Mouse (Mus musculus) ES-Bruce4 (cell line): ENCODE measurements at regions not wholly inside any gene's neighbourhood (a gene's known extent, or its start where the extent isn't known, plus 50 kb on each side); places are given as distances from the start of the nearest gene placed in this dataset.

Experiments used
- H3K27ac ChIP-seq: 2 replicates; pipeline ENCODE4 v1.5.1; 2012; ENCODE audit warnings: low read length, inconsistent platforms; ENCODE audit not compliant: insufficient read depth
- H3K27me3 ChIP-seq: 2 replicates; pipeline ENCODE4 v1.6.1; 2012; ENCODE audit warnings: mild to moderate bottlenecking, low read length, inconsistent platforms; ENCODE audit not compliant: control insufficient read depth, poor library complexity, insufficient read depth, severe bottlenecking
- H3K36me3 ChIP-seq: 2 replicates; pipeline ENCODE4 v1.6.1; 2012; ENCODE audit warnings: inconsistent platforms, mild to moderate bottlenecking, low read length, moderate library complexity; ENCODE audit not compliant: control insufficient read depth, poor library complexity, insufficient read depth, severe bottlenecking
- H3K4me1 ChIP-seq: one replicate; pipeline ENCODE4 v1.8.1; 2011; ENCODE audit warnings: low read length; ENCODE audit not compliant: control insufficient read depth, insufficient read depth
- H3K4me3 ChIP-seq: 2 replicates; pipeline ENCODE4 v1.5.1; 2011; ENCODE audit warnings: low read depth, mild to moderate bottlenecking, low read length
- H3K9ac ChIP-seq: 2 replicates; pipeline ENCODE4 v1.6.1; 2012; ENCODE audit warnings: low read depth, mild to moderate bottlenecking, inconsistent platforms; ENCODE audit not compliant: poor library complexity, severe bottlenecking
- H3K9me3 ChIP-seq: replicated peaks from 2 replicates; pipeline ENCODE4 v1.6.1; 2012; ENCODE audit warnings: mild to moderate bottlenecking, low read length, inconsistent platforms; ENCODE audit not compliant: control insufficient read depth, poor library complexity, insufficient read depth, severe bottlenecking
- CTCF ChIP-seq: IDR thresholded peaks from one replicate; pipeline ENCODE4 v1.8.1; 2011; ENCODE audit warnings: low read depth, low read length
- EP300 ChIP-seq: IDR thresholded peaks from 2 replicates; pipeline ENCODE4 v1.6.1; 2011; ENCODE audit warnings: low read depth, low read length; ENCODE audit not compliant: insufficient read depth
- POLR2A ChIP-seq: IDR thresholded peaks from one replicate; pipeline ENCODE4 v1.8.1; 2011; ENCODE audit warnings: low read length; ENCODE audit not compliant: insufficient read depth

DNA sequence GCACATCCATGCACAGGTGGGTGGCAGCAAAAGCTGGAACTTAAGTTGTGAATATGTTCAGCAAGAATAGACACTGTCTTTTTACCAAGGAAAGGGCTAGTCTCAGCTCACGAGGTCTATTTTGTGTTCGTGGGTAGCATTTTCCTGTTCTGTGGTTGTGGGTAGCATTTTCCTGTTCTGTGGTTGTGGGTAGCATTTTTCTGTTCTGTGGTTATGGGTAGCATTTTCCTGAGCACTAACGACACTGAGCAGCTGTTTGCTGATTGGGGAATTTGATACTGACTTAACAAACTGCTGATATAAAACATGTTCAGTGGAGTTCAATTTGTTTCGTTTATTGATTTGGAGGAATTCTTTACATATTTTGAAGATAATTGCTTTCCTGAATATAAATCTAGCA lies 837.8 kb upstream of the Vwc2 start:
- Histone ChIP-seq H3K4me3 (no peak overlapping the region), H3K9ac (no peak overlapping the region), H3K27me3 (no peaks in the 10 kb centered on the region), H3K27ac (no peak overlapping the region), H3K9me3 (0 out of 2 replicates have a peak, but pooled peaks cover 2% of the 10 kb centered on the region), H3K36me3 (no peaks in the 10 kb centered on the region), H3K4me1 (no peaks in the 10 kb centered on the region)
- TF ChIP-seq EP300 = no peak
- no peak for TF ChIP-seq POLR2A

DNA sequence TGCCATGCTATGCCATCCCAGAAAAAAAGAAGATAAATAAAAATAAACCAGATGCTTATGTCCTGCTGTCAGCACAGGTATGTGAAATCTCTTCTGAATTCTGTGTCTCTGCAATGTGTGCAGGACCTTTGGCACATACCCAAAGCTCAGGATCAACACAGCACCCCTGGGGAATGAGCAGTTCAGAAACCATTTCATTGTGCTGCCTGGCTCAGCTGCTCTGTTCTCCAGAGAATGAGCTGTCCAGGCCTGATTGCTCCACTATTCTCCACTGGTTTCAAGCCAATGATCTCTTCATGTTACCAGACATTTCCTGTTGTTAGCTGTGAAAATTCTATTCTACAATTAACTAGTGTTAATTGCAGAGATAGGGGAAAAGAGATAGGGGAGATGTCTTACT lies 830.5 kb upstream of the Vwc2 start:
- Histone ChIP-seq H3K27ac (no peak overlapping the region), H3K9ac (no peak overlapping the region), H3K36me3 (no peaks in the 10 kb centered on the region), H3K9me3 (no peaks in the 10 kb centered on the region), H3K4me1 (no peaks in the 10 kb centered on the region), H3K4me3 (no peak overlapping the region), H3K27me3 (no peaks in the 10 kb centered on the region)
- TF ChIP-seq EP300 = no peak
- no peak for TF ChIP-seq CTCF
- no peak for TF ChIP-seq POLR2A

DNA sequence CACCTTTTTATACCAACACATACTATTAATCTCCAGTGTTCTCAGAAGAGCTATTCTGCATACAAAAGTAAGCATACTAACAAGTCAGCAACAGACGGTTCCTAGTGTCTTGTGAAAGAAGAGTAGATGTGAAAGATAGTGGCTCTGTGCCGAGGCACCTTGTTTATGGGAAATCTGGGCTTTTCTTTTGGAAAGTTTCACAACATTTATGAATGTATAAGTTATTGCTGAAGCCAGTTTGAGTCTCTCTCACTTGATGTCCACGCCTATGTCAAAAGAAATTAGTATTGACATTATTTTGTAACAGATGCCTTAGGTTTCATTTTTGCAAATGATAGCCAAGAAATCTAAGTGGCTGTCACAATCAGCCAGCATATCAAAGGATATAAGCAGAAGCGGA lies 822.0 kb upstream of the Vwc2 start:
- no peak overlapping the region for H3K9ac ChIP-seq
- no peak for TF ChIP-seq POLR2A
- no peak for TF ChIP-seq EP300
- no peak for TF ChIP-seq CTCF
- H3K27ac ChIP-seq = no peak overlapping the region
- H3K9me3 ChIP-seq = no peaks in the 10 kb centered on the region
- no peak overlapping the region for H3K4me3 ChIP-seq
- no peaks in the 10 kb centered on the region for H3K36me3 ChIP-seq
- no peaks in the 10 kb centered on the region for H3K4me1 ChIP-seq
- no peaks in the 10 kb centered on the region for H3K27me3 ChIP-seq

DNA sequence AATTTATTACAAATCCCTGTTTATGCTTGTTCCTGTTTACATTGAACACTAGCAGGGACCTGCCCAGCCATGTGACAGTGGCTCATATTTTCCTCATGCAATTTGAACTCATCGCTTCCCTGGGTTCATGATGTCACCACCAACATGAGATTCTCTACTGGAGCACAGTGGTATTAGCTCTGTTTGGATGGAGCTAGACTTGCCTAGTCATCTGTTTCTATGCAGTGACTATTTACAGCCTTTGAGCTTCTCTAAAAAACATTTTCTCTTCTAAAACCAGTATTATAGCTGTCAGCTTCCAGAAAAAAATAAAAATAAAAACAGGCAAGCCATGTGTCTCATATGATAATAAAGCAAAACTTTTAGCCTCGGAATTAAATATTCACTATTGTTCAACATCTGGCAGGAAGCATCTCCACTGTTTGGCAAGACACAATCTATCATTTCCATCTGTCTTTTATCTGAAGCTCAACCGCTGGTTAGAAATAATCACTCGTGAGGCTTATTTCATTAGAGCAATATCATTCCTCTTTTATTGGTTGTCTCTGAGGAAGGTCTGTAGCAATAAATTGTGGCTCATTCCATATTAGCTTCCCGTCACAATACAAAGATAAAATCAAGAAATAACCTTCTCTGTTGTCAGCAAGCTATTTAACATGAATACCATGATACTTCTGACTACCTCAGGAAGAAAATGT lies 804.9 kb upstream of the Vwc2 start:
- H3K27me3 ChIP-seq = no peaks in the 10 kb centered on the region
- H3K27ac ChIP-seq = no peak overlapping the region
- no peak overlapping the region for H3K9ac ChIP-seq
- no peaks in the 10 kb centered on the region for H3K4me1 ChIP-seq
- no peaks in the 10 kb centered on the region for H3K9me3 ChIP-seq
- no peak overlapping the region for H3K4me3 ChIP-seq
- no peaks in the 10 kb centered on the region for H3K36me3 ChIP-seq
- TF ChIP-seq POLR2A = no peak
- no peak for TF ChIP-seq EP300
- no peak for TF ChIP-seq CTCF

DNA sequence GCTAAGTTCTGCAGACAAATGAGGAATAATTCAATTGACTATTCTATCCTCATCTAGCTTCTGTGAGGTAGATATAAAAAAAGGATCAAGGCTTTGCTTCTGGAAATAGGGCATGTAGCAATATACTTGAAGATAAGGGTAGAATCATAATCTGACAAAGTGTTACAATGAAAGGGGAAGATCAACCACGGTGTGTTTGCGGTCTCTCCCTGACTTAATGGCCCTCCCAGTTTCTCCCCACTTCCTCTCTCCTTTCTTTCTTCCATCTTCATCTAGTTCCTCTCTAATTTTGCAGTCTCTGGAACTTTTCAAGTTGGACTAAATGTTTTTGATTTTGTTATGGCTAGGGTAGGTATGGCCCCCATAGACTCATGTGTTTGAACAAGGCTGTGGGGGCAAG lies 796.6 kb upstream of the Vwc2 start:
- no peaks in the 10 kb centered on the region for H3K27me3 ChIP-seq
- no peaks in the 10 kb centered on the region for H3K9me3 ChIP-seq
- no peaks in the 10 kb centered on the region for H3K4me1 ChIP-seq
- no peaks in the 10 kb centered on the region for H3K36me3 ChIP-seq
- TF ChIP-seq POLR2A = no peak
- TF ChIP-seq CTCF = no peak
- TF ChIP-seq EP300 = no peak
- H3K27ac ChIP-seq = no peak overlapping the region
- no peak overlapping the region for H3K4me3 ChIP-seq
- no peak overlapping the region for H3K9ac ChIP-seq

DNA sequence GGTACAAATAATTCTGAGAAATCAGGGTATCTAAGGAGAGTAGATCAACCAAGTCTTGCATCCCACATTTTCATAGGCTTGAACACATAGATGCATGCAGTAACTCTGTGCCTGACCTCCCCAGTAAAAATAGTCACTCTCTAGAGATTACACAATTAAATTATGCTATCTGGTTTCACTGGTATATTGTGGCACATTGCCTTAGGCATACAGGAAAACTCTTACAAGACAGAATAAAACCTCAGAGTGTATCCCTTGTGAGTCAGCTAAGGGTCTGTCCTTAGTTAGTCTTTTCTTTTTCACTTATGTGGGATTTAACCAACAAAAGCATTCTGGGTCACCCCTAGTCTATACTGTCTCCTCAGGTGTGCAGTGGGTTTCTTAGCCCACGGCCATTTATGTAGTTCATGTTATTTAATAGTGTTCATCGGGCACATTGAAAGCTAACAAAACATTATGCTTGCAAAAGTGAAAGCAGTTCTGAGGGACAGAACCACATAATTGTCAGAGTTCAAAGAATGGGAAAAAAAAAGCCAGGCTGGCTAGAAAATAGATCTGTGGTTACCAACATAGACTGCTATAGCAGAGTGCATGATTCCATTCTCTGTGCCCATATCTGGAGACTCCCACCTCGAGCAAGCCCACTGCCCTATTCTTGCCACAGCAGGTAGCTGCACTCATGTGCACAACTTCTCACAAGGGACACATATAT lies 795.8 kb upstream of the Vwc2 start:
- no peaks in the 10 kb centered on the region for H3K27me3 ChIP-seq
- TF ChIP-seq POLR2A = no peak
- no peak for TF ChIP-seq EP300
- no peak for TF ChIP-seq CTCF
- no peak overlapping the region for H3K4me3 ChIP-seq

More for the DNA sequence above, 795.8 kb upstream of the Vwc2 start:
- H3K9ac ChIP-seq = no peak overlapping the region
- H3K4me1 ChIP-seq = no peaks in the 10 kb centered on the region
- H3K36me3 ChIP-seq = no peaks in the 10 kb centered on the region
- H3K9me3 ChIP-seq = no peaks in the 10 kb centered on the region
- H3K27ac ChIP-seq = no peak overlapping the region
